Mouse (Mus musculus) neural tube, embryonic 10.5 days (tissue): ENCODE data around the gene Dnajb12.

Experiments
- DNase-seq: peaks from one replicate; pipeline ENCODE4 v3.0.0-alpha.2; 2017; ENCODE audit warnings: low spot score; ENCODE audit errors: extremely low spot score

Dnajb12 gene

GRCm38 (mm10) chr10:59896211-59896610 lies 16.9 kb downstream of the Dnajb12 start:
- DNase-seq, result no peak

GRCm38 (mm10) chr10:59896911-59897331 lies 17.6 kb downstream of the Dnajb12 start:
- DNase-seq, result no peak

GRCm38 (mm10) chr10:59897511-59897910 lies 18.2 kb downstream of the Dnajb12 start:
- DNase-seq, result no peak

DNA sequence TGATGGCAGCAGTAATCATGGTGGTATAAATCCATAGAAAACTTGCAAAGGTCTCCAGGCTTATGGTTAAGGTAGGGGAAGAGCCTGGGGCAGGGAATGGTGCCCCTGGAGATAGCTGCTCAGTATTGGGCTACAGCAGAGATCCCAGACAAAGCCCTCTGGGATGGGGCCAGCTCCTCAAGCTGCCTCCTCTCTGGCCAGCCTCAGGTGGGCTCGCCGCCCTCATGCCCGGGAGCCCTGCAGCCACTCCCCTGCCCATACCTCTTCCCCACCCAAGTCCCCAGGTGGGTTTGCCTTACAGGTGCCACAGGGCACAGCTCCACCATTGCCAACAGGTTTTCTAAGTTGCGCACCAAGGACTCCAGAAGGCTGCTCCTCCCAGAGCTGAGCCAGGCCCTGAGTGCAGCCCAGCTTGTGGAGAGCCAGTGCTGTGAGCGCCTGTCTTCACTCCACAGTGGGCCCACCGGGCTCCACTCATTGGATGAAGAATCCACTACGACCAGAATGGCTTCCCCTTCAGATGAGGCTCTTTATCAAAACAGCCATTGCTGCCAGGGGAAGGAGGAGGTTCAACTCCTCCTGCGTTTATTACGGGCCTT lies 18.9 kb downstream of the Dnajb12 start:
- no peak for DNase-seq

- no peak for DNase-seq
Measured at GRCm38 (mm10) chr10:59898935-59899334, 19.6 kb downstream of the Dnajb12 start.

- DNase-seq, result peak; percentile 85
Measured at GRCm38 (mm10) chr10:59899341-59900173, 20.2 kb downstream of the Dnajb12 start.

GRCm38 (mm10) chr10:59900174-59900435 lies 20.7 kb downstream of the Dnajb12 start:
- no peak for DNase-seq

GRCm38 (mm10) chr10:59900939-59901338 lies 21.6 kb downstream of the Dnajb12 start:
- no peak for DNase-seq

- DNase-seq, result no peak
Measured at GRCm38 (mm10) chr10:59901463-59901862, 22.1 kb downstream of the Dnajb12 start.

GRCm38 (mm10) chr10:59901986-59902605 lies 22.7 kb downstream of the Dnajb12 start:
- no peak for DNase-seq

GRCm38 (mm10) chr10:59902606-59902990 lies 23.2 kb downstream of the Dnajb12 start:
- no peak for DNase-seq

- no peak for DNase-seq
Measured at GRCm38 (mm10) chr10:59903170-59903569, 23.8 kb downstream of the Dnajb12 start.

GRCm38 (mm10) chr10:59907080-59907609 lies 27.8 kb downstream of the Dnajb12 start:
- DNase-seq, result no peak

GRCm38 (mm10) chr10:59907695-59908299 lies 28.4 kb downstream of the Dnajb12 start:
- no peak for DNase-seq

DNA sequence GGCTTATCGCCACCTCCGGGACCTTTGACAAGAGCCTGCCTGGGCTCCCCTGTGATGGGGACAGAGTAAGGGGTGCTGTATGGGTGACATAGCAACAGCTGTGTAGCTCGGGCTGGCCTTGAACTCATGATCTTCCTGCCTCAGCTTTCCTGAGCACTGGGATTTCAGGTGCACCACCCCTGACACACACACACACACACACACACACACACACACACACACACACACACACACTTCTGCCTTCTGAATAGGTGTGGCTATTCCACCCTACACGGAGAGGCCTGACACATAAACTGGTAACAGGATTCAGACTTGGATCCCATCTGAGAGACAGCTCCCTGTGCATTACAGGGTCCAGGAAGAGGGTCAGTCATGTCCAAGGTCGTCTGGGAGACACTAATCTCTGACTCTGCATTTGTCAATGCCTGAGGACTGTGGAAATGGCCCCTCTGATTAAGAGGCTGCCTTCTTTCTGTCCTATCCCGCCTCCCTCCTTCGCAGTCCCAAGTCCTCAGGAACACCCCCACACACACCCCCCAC lies 29.5 kb downstream of the Dnajb12 start:
- DNase-seq, result no peak

DNA sequence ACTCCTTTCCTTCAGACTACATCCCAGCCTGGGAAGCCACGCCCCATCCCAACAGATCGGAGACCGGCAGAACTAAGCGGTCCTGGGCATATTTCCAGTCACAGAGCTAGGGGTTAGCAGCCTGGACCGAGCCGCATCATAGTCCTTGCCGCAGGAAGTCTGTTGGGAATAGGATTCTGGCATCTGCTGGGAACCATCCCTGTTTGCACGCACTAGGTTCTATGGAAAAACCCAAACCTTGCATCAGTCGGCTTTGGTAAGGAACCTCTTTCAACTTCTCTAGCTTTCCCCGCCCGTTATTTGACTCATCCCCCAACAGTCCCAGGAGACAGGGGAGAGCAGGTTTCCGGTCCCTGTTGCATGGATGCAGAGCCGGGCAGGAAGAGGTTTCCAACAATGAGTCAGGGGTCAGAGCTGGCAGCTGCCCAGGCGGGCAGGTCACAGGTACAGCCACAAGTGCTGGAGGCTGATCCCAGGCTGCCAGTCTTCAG lies 30.0 kb downstream of the Dnajb12 start:
- no peak for DNase-seq

GRCm38 (mm10) chr10:59911091-59911490 lies 31.7 kb downstream of the Dnajb12 start:
- DNase-seq, result no peak

GRCm38 (mm10) chr10:59911561-59912198 lies 32.3 kb downstream of the Dnajb12 start:
- peak; percentile 69 for DNase-seq

- DNase-seq, result no peak
Measured at GRCm38 (mm10) chr10:59915196-59915962, 36.0 kb downstream of the Dnajb12 start.

GRCm38 (mm10) chr10:59916159-59916558 lies 36.8 kb downstream of the Dnajb12 start:
- DNase-seq, result no peak
